Mouse (Mus musculus) E14TG2a.4 (cell line): Measurements from ENCODE around the gene Fstl1.

Experiments
- CTCF ChIP-seq: conservative IDR thresholded peaks from 2 replicates; pipeline ENCODE4 v1.5.1; 2014; ENCODE audit warnings: low read length
- NANOG ChIP-seq: IDR thresholded peaks from 2 replicates; pipeline ENCODE4 v1.6.1; 2014; ENCODE audit warnings: borderline replicate concordance, low read length, mixed read lengths
- POU5F1 ChIP-seq: IDR thresholded peaks from 2 replicates; pipeline ENCODE4 v1.6.1; 2014; ENCODE audit warnings: low read length, borderline replicate concordance

DNA sequence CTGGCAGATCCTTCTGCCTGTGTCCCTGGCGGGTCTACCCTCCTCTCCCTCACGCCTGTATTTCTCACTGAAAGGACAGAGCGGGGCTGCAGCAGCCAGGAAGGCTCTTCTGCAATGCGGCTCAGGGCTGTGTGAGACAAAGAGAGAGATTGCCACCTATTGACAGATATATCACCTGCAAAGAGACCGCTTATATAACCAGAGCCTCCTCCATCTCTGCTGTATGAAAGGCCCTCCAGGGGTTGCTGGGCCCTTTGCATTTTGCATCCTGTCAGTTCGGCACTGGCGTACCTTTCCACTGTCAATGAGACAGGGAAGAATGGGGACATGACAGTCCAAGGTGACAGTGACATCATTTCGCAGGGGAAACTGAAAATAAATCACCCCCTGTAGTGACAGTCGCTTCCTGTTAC, 35.8 kb downstream of the Fstl1 start:
- TF ChIP-seq CTCF = no peak
- TF ChIP-seq POU5F1 = no peak
- no peak for TF ChIP-seq NANOG
